Mouse (Mus musculus): ENCODE results near the gene Fam19a1. TPM values are rescaled to one million over a fixed set of nuclear protein-coding genes. Genes with fewer than 3 reads are reported as not detected.

Fam19a1 gene
- polyA plus RNA-seq, 1 experiment from 2014 or later = 0.05 TPM

DNA sequence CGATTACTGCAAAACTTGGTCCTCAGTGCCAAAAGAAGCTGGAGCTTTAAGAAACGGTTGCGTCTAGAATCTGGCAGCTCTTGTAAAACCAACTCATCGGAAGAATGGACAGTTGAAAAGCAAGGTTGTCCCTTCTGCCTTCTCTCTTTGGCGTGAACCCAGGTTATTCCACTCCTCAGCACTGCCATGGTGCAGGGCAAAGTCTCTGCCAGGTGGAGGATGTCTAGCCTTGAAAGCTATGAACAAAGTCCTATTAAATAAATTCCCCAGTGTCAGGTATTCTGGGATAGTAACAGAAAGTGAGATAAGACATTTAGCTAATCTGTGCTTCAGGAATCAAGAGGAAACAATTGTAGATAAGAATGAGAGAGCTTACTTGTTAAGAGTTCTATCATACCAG lies 157.5 kb downstream of the Fam19a1 start:
- no peaks in the 10 kb centered on the region for H3K4me1 ChIP-seq
- H3K9me3 ChIP-seq (replicated peaks) = no peaks in the 10 kb centered on the region
- 77% methylated on average over 5 of the region's 5 CpGs for WGBS (ENCODE audit: insufficient replicate concordance)
- H3K36me3 ChIP-seq = no peaks in the 10 kb centered on the region
- no peak overlapping the region for H3K4me2 ChIP-seq
- H3K27me3 ChIP-seq (replicated peaks) = no peaks in the 10 kb centered on the region
- no peak overlapping the region for H3K9ac ChIP-seq
- no peak overlapping the region for H3K27ac ChIP-seq
- ATAC-seq = no peak
- no peak overlapping the region for H3K4me3 ChIP-seq

DNA sequence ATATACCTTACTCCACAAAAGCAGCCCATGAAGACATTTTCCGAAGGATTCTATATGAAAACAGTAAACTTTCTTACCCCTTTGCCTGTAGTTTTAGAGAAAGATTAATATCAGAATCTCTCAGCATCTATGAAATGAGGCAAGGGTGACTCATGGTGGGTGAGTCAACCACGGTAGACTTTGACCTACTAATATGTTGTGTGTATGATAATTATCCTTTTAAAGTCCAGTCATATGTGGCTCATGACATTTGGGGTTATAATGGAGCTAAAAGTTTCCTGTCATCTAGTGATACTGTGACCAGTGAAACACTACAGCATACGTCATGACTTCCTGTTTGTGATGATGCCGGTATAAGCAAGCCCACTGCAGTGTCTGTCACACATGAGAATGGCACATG lies 170.8 kb downstream of the Fam19a1 start:
- H3K9ac ChIP-seq = no peak overlapping the region
- H3K9me3 ChIP-seq (replicated peaks) = no peaks in the 10 kb centered on the region
- WGBS (ENCODE audit: insufficient replicate concordance) = 60% methylated on average over 4 of the region's 4 CpGs
- no peak overlapping the region for H3K27ac ChIP-seq
- no peak overlapping the region for H3K4me2 ChIP-seq
- H3K36me3 ChIP-seq = no peaks in the 10 kb centered on the region
- H3K4me3 ChIP-seq = no peak overlapping the region
- H3K27me3 ChIP-seq (replicated peaks) = no peaks in the 10 kb centered on the region
- no peak for ATAC-seq
- H3K4me1 ChIP-seq = no peaks in the 10 kb centered on the region

DNA sequence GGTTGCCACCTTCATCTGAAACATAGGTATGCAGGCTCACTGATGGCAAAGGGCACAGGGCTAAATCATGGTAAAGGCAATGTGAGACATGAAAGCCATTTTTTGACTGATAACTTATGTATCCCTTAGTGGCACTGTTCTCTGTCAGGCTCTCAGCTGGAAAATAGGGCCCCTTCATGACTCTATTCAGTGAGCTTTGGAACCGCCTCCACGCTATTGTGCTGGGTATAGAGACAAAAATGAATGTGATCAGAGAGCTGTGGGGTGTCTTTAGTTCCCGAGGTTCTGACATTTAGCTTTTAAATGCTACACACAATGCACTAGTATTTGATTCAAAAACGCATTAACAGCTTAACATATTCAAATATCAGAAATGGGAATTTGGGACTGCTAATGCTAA lies 171.6 kb downstream of the Fam19a1 start:
- H3K4me1 ChIP-seq = no peaks in the 10 kb centered on the region
- no peak for ATAC-seq
- no peak overlapping the region for H3K4me3 ChIP-seq
- WGBS (ENCODE audit: insufficient replicate concordance) = 62% methylated on average over 4 of the region's 4 CpGs
- no peaks in the 10 kb centered on the region for H3K9me3 ChIP-seq (replicated peaks)
- H3K36me3 ChIP-seq = no peaks in the 10 kb centered on the region
- H3K9ac ChIP-seq = no peak overlapping the region
- H3K27me3 ChIP-seq (replicated peaks) = no peaks in the 10 kb centered on the region
- H3K27ac ChIP-seq = no peak overlapping the region
- no peak overlapping the region for H3K4me2 ChIP-seq

DNA sequence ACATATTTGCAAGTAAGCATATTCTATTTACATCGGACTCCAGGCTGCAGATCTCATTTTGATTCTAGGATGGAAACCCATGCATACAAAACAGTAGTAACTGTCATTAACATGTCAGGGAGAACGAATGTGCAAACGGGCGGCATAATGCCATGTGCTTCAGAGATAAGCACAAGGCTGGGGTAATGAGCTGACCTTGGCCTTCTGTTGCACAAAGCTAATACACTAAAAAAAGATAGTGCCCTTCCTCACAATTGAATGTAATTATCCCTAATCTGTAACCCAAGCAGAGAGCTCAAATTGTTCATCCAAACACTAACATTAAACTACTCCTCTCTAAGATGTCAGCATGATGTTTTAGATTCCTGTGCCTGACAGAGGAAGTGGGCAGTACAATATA lies 173.3 kb downstream of the Fam19a1 start:
- no peak overlapping the region for H3K4me2 ChIP-seq
- no peak overlapping the region for H3K9ac ChIP-seq
- H3K9me3 ChIP-seq (replicated peaks) = no peaks in the 10 kb centered on the region
- no peak overlapping the region for H3K4me3 ChIP-seq
- no peaks in the 10 kb centered on the region for H3K36me3 ChIP-seq
- ATAC-seq = no peak
- WGBS (ENCODE audit: insufficient replicate concordance) = 63% methylated on average over 4 of the region's 4 CpGs
- H3K4me1 ChIP-seq = no peaks in the 10 kb centered on the region
- H3K27me3 ChIP-seq (replicated peaks) = no peaks in the 10 kb centered on the region
- H3K27ac ChIP-seq = no peak overlapping the region

DNA sequence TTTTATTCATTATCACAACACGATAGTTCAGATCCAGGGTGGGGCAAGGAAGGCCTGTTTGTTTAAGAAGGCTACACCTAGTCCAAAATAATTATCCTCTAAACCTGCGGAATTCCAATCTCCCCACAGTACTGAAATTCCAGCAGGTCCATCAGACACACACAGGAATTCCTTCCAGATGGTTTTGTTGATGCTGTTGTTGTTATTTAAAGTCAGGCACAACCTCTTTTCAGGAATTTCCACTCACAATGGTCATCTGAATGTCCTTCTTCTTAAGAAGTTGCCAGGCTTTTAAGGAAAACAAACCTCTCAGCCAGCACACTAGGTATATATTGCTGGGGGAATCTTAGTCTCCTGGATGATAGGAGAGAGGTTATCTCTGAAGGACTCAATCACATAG lies 174.4 kb downstream of the Fam19a1 start:
- Histone ChIP-seq H3K4me2 (no peak overlapping the region), H3K4me1 (no peaks in the 10 kb centered on the region), H3K9ac (no peak overlapping the region), H3K27ac (no peak overlapping the region), H3K36me3 (no peaks in the 10 kb centered on the region), H3K4me3 (no peak overlapping the region), H3K27me3 (replicated peaks) (no peaks in the 10 kb centered on the region), H3K9me3 (replicated peaks) (no peaks in the 10 kb centered on the region)
- WGBS (ENCODE audit: insufficient replicate concordance) = 61% methylated on average over 2 of the region's 2 CpGs
- no peak for ATAC-seq

DNA sequence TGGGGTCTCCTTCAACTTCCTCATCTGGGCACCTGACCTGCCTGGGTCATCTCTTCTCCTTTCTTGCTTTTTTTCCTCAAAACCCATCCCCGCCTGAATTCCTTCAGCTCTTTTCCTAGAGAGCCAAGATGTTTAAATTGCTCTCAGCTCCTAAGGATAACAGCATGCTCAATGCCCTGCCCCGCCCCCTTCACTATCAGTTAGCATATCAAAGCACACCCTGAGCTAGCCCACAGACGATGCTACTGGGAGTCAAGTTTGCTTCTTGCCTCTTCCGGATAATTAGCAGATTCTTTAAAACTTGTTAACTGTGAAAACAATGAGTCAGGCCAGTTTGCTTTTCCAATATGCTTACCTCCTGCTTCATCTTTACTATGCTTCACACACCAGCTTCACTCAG lies 176.7 kb downstream of the Fam19a1 start:
- Histone ChIP-seq H3K9me3 (replicated peaks) (no peaks in the 10 kb centered on the region), H3K4me1 (no peaks in the 10 kb centered on the region), H3K27me3 (replicated peaks) (no peaks in the 10 kb centered on the region), H3K9ac (no peak overlapping the region), H3K4me2 (no peak overlapping the region), H3K4me3 (no peak overlapping the region), H3K27ac (no peak overlapping the region), H3K36me3 (no peaks in the 10 kb centered on the region)
- 25% methylated on average over 4 of the region's 4 CpGs for WGBS (ENCODE audit: insufficient replicate concordance)
- no peak for ATAC-seq

DNA sequence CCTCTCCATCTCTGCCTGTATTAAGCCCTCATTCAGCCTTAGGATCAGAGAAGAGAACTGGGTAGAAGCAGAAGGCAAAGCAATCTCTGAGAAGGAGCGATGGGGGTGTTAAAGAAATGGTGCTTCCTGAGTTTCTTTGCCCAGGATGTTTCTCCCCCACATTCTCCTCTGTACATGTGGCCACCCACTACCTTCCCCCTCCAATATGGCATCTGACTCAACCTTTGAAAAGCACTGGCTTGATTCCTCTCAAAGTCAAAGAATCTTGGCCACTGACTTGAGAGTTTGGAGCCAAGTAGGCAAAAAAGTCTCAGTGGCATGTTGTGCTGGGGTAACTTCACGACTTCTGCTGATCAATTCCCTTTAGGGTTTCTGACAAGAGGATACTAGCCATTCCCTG lies 234.5 kb downstream of the Fam19a1 start:
- 51% methylated on average over 2 of the region's 2 CpGs for WGBS (ENCODE audit: insufficient replicate concordance)
- no peak overlapping the region for H3K27ac ChIP-seq

DNA sequence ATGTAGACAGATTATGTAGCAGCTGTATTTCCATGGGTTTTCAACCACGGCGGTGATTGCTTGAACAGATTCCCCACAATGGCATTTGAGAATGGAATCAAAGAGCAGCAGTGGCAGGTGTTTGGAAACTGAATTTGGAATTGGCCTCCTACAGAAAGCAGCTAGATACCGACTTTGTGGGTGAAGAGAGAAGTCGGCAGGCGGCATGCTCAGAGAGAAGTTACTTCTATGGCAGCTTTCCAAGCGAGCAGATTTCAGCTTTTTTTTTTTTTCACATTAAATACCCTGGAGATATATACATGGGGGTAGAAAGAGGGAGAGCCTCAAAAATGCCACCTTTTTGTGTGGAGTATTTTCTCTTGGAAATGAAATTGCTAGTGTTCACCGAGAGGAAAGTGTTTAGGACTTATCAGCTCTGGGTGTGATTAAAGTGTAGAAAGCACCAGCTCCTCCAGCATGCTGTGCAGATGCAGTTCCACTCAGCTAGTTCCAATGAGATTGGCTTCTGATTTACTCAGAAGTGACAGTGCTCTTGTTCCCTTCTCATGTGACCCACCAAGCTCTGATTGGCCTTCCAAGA lies 236.6 kb downstream of the Fam19a1 start:
- H3K9me3 ChIP-seq (replicated peaks) = no peaks in the 10 kb centered on the region
- H3K27ac ChIP-seq = no peak overlapping the region
- ATAC-seq = no peak
- 77% methylated on average over 7 of the region's 7 CpGs for WGBS (ENCODE audit: insufficient replicate concordance)
- no peaks in the 10 kb centered on the region for H3K27me3 ChIP-seq (replicated peaks)
- no peak overlapping the region for H3K4me2 ChIP-seq
- no peaks in the 10 kb centered on the region for H3K36me3 ChIP-seq
- H3K4me1 ChIP-seq = no peaks in the 10 kb centered on the region
- H3K4me3 ChIP-seq = no peak overlapping the region
- no peak overlapping the region for H3K9ac ChIP-seq

More for the DNA sequence above, 234.5 kb downstream of the Fam19a1 start:
- ATAC-seq = no peak
- Histone ChIP-seq H3K27me3 (replicated peaks) (no peaks in the 10 kb centered on the region), H3K9me3 (replicated peaks) (no peaks in the 10 kb centered on the region), H3K9ac (no peak overlapping the region), H3K36me3 (no peaks in the 10 kb centered on the region), H3K4me1 (no peaks in the 10 kb centered on the region), H3K4me2 (no peak overlapping the region), H3K4me3 (no peak overlapping the region)

DNA sequence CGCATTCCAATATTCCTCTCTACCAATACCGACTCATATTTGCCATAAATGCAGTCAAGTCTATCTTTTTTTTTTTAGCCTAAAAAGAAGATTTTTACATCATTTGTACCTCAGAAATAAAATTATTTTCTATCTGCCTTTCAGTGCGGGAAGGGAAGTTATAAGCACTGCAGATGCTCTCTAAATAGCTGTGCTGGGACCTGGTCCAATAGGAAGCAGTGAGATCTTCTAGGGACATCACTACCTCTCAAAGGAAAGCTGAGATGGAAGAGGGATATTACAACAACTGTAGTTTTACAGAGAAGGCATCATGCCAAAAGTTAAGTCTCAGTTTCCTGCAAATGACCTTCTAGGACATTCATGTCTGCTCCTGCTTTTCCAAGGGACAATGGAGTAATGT lies 256.6 kb downstream of the Fam19a1 start:
- H3K27me3 ChIP-seq (replicated peaks) = no peaks in the 10 kb centered on the region
- H3K4me1 ChIP-seq = no peaks in the 10 kb centered on the region
- no peaks in the 10 kb centered on the region for H3K36me3 ChIP-seq
- no peaks in the 10 kb centered on the region for H3K9me3 ChIP-seq (replicated peaks)
- H3K27ac ChIP-seq = no peak overlapping the region
- WGBS (ENCODE audit: insufficient replicate concordance) = 76% methylated on average over 3 of the region's 3 CpGs
- no peak overlapping the region for H3K4me3 ChIP-seq
- no peak for ATAC-seq
- no peak overlapping the region for H3K9ac ChIP-seq
- H3K4me2 ChIP-seq = no peak overlapping the region

DNA sequence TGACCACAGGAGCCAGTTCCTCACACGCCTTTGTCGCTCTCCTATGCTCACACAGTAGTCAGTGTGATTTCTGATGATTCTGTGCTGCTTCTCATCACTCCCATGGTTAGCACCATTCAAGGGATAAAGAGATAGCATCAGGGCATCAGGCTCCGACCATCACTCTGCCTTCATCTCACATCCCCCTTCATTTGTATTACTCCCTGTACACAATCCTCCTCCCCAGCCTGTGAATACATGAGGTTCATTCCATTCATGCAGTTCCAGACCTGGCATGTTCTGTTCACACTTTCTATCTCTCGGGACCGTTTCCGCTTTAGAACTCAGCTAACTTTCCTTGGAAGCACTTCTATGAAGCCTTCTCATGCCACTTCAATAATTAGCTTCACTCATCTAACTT lies 259.9 kb downstream of the Fam19a1 start:
- H3K27me3 ChIP-seq (replicated peaks) = no peaks in the 10 kb centered on the region
- H3K4me1 ChIP-seq = no peaks in the 10 kb centered on the region
- H3K27ac ChIP-seq = no peak overlapping the region
- no peak for ATAC-seq
- H3K36me3 ChIP-seq = no peaks in the 10 kb centered on the region
- H3K9me3 ChIP-seq (replicated peaks) = no peaks in the 10 kb centered on the region
- H3K4me2 ChIP-seq = no peak overlapping the region
- H3K9ac ChIP-seq = no peak overlapping the region
- H3K4me3 ChIP-seq = no peak overlapping the region
- 73% methylated on average over 6 of the region's 6 CpGs for WGBS (ENCODE audit: insufficient replicate concordance)

DNA sequence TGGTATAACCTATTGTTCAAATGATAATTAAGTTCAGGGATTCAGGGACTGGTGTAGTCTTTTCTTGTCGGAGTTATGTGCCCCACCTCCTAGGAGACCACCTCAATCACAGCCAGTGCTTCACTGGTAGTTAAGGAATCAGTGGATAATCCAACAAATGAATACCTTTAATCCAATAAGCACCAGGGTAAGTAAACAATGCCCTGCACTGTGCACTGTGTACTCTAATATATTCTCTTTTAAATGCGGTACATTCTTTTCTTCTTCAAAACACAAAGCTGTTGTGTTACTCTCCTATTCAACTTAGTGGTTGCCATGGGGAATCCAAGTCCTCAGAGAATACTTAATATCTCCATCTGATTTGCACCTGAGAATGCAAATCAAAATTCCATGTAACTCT lies 260.3 kb downstream of the Fam19a1 start:
- Histone ChIP-seq H3K4me2 (no peak overlapping the region), H3K36me3 (no peaks in the 10 kb centered on the region), H3K9ac (no peak overlapping the region), H3K27ac (no peak overlapping the region), H3K9me3 (replicated peaks) (no peaks in the 10 kb centered on the region), H3K4me3 (no peak overlapping the region), H3K27me3 (replicated peaks) (no peaks in the 10 kb centered on the region), H3K4me1 (no peaks in the 10 kb centered on the region)
- WGBS (ENCODE audit: insufficient replicate concordance) = 77% methylated on average over 2 of the region's 2 CpGs
- ATAC-seq = no peak

DNA sequence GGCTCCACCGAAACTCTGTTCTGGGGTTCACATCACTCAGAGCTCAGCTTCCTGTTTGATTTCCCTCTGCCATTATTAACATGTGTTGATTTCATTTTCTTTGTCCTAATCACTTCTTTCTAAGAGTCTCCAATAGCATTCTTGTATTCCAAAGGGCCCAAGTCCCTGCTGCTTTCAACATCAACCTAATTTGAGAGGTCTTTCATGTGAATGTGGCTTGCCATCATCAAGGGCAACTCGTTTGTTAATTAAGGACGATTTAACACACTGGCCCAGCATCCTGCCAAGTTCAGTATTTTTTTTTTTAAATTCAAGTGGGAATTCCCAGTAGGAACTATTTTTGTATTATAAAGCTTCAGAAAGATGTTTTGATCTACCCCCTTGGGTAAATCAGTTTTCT lies 263.8 kb downstream of the Fam19a1 start:
- H3K9ac ChIP-seq = no peak overlapping the region
- no peaks in the 10 kb centered on the region for H3K36me3 ChIP-seq
- H3K4me1 ChIP-seq = no peaks in the 10 kb centered on the region
- H3K4me3 ChIP-seq = no peak overlapping the region
- H3K27me3 ChIP-seq (replicated peaks) = no peaks in the 10 kb centered on the region
- H3K4me2 ChIP-seq = no peak overlapping the region
- no peak for ATAC-seq
- H3K27ac ChIP-seq = no peak overlapping the region
- WGBS (ENCODE audit: insufficient replicate concordance) = 61% methylated on average over 3 of the region's 3 CpGs
- H3K9me3 ChIP-seq (replicated peaks) = no peaks in the 10 kb centered on the region

DNA sequence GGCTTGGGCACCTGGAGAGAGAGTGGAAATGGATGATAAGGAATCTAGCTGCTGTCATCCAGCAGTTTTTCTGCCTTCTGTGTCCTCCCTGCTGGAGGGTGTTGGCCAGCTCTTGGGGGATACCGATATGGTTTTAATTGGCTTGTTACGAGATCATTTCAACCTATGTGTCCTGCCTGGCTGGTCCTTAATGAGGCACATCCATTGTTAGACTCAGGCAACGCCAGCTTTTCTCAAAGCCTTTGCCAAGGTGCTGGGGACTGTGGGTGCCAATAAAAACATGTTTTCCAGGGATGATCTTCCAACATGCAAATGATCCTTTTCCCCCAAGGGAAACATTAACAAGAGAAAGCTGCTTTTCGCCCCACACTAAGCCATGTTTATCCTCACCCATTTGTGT lies 266.3 kb downstream of the Fam19a1 start:
- H3K4me3 ChIP-seq = no peak overlapping the region
- no peak for ATAC-seq
- H3K4me2 ChIP-seq = no peak overlapping the region
- H3K9me3 ChIP-seq (replicated peaks) = no peaks in the 10 kb centered on the region
- H3K36me3 ChIP-seq = no peaks in the 10 kb centered on the region
- WGBS (ENCODE audit: insufficient replicate concordance) = 57% methylated on average over 4 of the region's 4 CpGs
- H3K9ac ChIP-seq = no peak overlapping the region
- H3K27ac ChIP-seq = no peak overlapping the region
- H3K4me1 ChIP-seq = no peaks in the 10 kb centered on the region
- H3K27me3 ChIP-seq (replicated peaks) = no peaks in the 10 kb centered on the region

Data from liver, embryonic 12.5 days (tissue).